Mouse (Mus musculus): ENCODE data around the gene Angptl4. TPM values are rescaled to one million over a fixed set of nuclear protein-coding genes. Genes with fewer than 3 reads are reported as not detected.
"Not testable (repeated sequence)": the region's sequence is repeated elsewhere in the genome, so short reads cannot be mapped to it uniquely, and the experiment has no call there.

The Angptl4 gene
- 1.8 TPM for polyA plus RNA-seq (2021)

DNA sequence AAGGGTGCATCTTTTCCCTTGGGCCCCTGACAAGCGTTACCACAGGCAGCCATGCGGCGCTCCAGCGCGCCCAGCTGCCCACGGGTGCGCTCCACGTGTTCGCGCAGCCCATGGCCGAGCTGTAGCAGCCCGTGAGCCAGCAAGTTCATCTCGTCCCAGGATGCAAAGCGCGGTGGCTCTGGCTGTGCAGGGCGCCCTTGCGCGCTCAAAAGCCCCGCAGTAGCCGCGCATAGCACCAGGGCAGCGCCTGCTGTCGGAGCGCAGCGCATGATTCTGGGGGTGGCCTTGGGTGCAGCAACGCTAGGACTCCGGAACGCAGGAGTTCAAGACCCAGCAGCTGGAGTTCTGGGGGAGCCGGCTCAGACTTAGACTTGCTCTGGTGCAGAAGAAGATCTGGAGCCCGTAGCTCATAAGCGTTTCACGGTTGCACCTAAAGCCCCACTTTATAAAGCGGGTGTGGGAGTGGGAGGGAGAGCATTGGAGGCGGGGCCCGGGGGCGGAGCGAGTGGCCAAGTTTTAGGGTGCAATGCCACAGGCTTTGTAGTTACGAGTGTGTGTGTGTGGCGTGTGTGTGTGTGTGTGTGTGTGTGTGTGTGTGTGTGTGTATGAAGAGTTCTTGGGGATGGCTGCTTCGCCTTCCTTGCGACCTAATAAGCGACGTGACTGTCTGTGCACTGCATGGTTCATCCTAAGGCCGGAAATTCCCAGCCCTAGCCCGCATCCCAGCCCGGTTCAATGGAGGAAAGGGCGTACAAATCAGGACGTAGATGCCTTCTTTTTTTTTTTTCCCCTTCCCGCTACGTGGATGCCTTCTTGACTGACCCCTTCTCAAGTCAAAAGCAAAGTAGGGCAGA lies at the start of gene Angptl4:
TSS of gene Angptl4 (minus strand) at position 707 of the 854 bp plus-strand sequence.
- no peak for TF ChIP-seq CTCF (IDR thresholded peaks at IDR 0.05)
- no peaks in the 10 kb centered on the region for H3K27me3 ChIP-seq
- DNase-seq (ENCODE audit: low read depth, low spot score): no peak
- in situ Hi-C loops (cut with MboI; ENCODE audit: low pct_unique_long_range_greater_than_20kb): loop anchor here (5.0 kb wide), 1 partner anchor 34 kb away; no protein-coding TSS in a partner anchor
- CTCF ChIA-PET: interaction anchor here (2.1 kb wide), 1 partner anchor 23 kb away, joined by 6 read pairs; no protein-coding TSS in a partner anchor
- no peak for ATAC-seq
- POLR2A ChIA-PET: interaction anchor here (2.1 kb wide), 1 partner anchor 22 kb away, joined by 7 read pairs; the partner anchor contains the start of gene Rab11b

DNA sequence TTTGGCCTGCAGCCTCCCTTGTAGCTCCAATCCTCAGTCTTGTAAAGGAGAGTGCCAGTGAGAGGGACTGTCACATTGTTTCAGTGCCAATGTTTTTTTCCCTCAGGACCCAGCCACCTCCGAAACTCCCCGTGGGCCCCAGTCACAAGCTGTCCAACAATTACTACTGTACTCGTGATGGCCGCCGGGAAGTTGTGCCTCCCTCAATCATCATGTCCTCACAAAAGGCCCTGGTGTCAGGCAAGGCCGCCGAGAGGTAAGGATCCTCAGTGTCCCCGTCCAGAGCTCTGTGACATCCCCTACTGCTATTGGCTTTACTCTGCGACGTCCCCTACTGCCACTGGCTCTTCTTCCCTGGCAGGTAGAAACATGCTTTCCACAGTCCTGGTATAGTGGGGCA lies 47.9 kb upstream of the Angptl4 start:
- no peak for TF ChIP-seq CTCF (IDR thresholded peaks at IDR 0.05)
- POLR2A ChIA-PET: interaction anchor here (1.2 kb wide), 1 partner anchor 13 kb away, joined by 3 read pairs; the partner anchor contains the start of gene Cd320
- H3K27me3 ChIP-seq: no peaks in the 10 kb centered on the region
- DNase-seq (ENCODE audit: low read depth, low spot score) (no peak), ATAC-seq (no peak)
- CTCF ChIA-PET: interaction anchor here (1.2 to 4.6 kb wide), 3 partner anchors 11 to 51 kb away, joined by 3 to 18 read pairs (median 4); no protein-coding TSS in a partner anchor
- in situ Hi-C loops (cut with MboI; ENCODE audit: low pct_unique_long_range_greater_than_20kb): loop anchor here (5.0 to 10.0 kb wide), 2 partner anchors 295 to 387 kb away; no protein-coding TSS in a partner anchor

DNA sequence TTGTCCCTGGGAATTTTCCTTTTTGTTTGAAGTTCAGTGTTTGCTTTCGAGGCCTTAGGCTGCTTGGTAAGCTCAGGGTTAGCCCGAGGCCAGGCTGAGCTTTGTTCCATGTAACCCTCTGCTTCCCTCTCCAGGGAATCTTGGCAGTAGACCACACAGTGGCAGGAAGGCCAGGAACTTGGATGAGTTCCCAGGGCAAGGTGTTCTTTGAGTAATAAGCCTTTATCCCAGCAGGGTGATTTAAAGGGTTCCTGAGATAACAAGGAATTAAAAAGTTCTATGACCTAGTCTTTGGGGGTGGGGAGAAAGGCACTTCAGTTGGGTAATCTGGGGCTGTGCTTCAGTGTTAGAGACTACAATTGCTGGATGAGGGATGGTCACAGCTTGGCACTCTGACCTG lies 47.3 kb upstream of the Angptl4 start:
- TF ChIP-seq CTCF (IDR thresholded peaks at IDR 0.05): peak; percentile 5
- in situ Hi-C loops (cut with MboI; ENCODE audit: low pct_unique_long_range_greater_than_20kb): loop anchor here (5.0 to 10.0 kb wide), 2 partner anchors 294 to 387 kb away; no protein-coding TSS in a partner anchor
- ChIA-PET POLR2A (no interaction called here), CTCF (interaction anchor here (1.3 to 4.6 kb wide), 2 partner anchors 12 to 50 kb away, joined by 4 to 18 read pairs; no protein-coding TSS in a partner anchor)
- ATAC-seq (peak; percentile 59), DNase-seq (ENCODE audit: low read depth, low spot score) (peak; percentile 68)
- H3K27me3 ChIP-seq: no peaks in the 10 kb centered on the region

DNA sequence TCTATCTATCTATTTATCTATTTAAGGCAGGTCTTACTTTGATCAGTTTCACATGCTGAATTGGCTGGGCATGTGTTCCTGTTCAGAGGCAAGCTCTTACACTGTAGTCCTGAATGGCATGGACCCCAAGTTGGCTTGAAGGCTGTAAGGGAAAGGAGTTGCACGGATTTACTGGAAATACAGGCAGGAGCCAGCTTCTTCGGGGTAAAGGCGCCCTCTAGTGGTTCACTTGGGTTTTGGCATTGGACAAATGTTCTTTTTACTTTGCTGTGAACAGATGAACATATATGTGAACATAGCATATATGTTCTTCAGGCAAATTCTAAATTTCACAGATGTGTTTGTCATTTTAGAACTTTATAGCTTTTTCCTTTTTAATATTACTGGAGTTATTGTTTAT lies 45.2 kb upstream of the Angptl4 start:
- ChIA-PET POLR2A (no interaction called here), CTCF (interaction anchor here (0.7 to 4.6 kb wide), 11 partner anchors 14 to 863 kb away, joined by 3 to 18 read pairs (median 4); partner anchors contain the start of genes Cd320 and Kank3)
- H3K27me3 ChIP-seq: no peaks in the 10 kb centered on the region
- in situ Hi-C loops (cut with MboI; ENCODE audit: low pct_unique_long_range_greater_than_20kb): loop anchor here (5.0 to 10.0 kb wide), 2 partner anchors 292 to 385 kb away; no protein-coding TSS in a partner anchor
- DNase-seq (ENCODE audit: low read depth, low spot score) (no peak), ATAC-seq (no peak)
- TF ChIP-seq CTCF (IDR thresholded peaks at IDR 0.05): no peak

DNA sequence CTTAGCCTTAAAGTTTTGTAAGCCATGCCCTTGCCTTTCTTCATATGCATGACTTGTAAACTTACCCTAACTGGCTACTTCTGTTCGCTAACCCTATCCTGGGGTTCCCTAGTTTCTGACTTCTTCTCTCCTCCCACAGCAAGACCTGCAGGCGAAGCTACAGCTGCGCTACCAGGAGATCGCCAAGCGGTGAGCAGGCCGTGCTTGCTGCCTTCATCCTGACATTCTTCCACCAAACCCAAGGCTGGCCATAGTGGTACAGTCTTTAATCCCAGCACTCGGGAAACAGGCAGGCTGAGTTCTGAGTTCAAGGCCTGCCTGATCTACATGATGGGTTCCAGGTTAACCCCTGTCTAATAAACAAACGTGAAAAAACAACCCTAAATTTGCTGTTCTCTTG lies 43.8 kb upstream of the Angptl4 start:
- ATAC-seq (no peak), DNase-seq (ENCODE audit: low read depth, low spot score) (no peak)
- TF ChIP-seq CTCF (IDR thresholded peaks at IDR 0.05): no peak
- ChIA-PET POLR2A (interaction anchor here (0.6 to 3.0 kb wide), 4 partner anchors 13 to 120 kb away, joined by 3 to 11 read pairs (median 5); partner anchors contain the start of gene Cd320), CTCF (interaction anchor here (1.9 kb wide), 1 partner anchor 12 kb away, joined by 6 read pairs; no protein-coding TSS in a partner anchor)
- in situ Hi-C loops (cut with MboI; ENCODE audit: low pct_unique_long_range_greater_than_20kb): loop anchor here (5.0 to 10.0 kb wide), 2 partner anchors 291 to 383 kb away; no protein-coding TSS in a partner anchor
- no peaks in the 10 kb centered on the region for H3K27me3 ChIP-seq

DNA sequence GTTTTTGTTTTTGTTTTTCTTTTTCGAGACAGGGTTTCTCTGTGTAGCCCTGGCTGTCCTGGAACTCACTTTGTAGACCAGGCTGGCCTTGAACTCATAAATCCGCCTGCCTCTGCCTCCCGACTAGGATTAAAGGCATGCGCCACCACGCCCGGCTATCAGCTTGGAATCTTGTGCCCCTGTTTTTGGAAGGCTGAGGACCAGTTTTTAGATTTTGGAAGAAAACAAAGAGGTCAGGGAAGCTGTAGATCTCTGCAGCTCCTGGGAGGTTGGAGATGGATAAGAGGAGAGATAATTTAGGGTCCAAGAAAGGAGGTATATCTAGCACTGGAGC lies 43.3 kb upstream of the Angptl4 start:
- DNase-seq (ENCODE audit: low read depth, low spot score); ATAC-seq; H3K27me3 ChIP-seq; CTCF ChIA-PET: not testable (repeated sequence)
- in situ Hi-C loops (cut with MboI; ENCODE audit: low pct_unique_long_range_greater_than_20kb): loop anchor here (5.0 to 10.0 kb wide), 2 partner anchors 290 to 383 kb away; no protein-coding TSS in a partner anchor
- POLR2A ChIA-PET: interaction anchor here (0.6 to 3.0 kb wide), 4 partner anchors 12 to 120 kb away, joined by 3 to 11 read pairs (median 5); partner anchors contain the start of gene Cd320

DNA sequence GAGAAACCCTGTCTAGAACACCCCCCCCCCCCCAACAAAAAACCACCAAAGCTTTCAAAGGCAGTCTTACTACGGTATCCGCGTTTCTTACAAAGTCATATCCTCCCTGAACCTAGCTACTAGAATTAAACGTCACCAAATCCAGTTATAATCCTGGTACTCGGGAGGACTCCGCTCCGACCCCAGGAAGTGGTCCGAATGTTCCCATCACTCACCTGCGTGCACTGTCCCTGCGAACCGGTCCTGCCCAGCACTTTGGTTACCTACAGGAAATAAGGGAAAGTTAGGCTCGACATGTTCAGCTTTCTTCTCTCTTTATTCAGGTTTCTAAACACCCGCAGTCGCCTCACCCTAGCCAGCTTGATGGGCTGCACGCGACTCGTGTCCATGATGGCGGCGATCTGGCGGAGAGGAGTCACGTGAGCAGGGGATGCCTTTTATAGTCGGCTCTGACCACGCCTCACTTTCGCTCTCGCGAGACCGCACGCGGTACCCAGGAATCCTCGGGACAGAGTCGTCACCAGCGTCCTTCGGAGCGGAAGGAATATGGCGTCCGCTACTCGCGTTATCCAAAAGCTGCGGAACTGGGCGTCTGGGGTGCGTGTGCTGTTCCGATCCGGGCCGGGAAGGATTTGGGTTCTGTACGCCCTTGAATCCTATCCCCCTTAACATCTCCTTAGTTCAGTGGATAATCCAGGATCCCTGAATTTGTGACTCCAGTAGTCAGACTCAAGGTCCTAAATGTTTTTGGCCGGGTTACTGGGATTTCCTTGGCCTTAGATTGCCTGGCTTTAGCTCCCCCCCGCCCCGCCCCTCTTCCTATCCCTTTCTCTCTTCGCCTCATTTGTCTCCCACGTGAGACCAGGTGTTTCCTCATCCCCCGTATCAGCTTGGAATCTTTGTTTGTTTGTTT lies 42.7 kb upstream of the Angptl4 start, which contains the start of the genes Rps28 and Ndufa7:
TSS of gene Rps28 (minus strand) at position 479 of the 913 bp plus-strand sequence.
TSS of gene Ndufa7 (plus strand) at position 489 of the 913 bp plus-strand sequence.
- DNase-seq (ENCODE audit: low read depth, low spot score) (peak; percentile 84), ATAC-seq (peak; percentile 76)
- TF ChIP-seq CTCF (IDR thresholded peaks at IDR 0.05): no peak
- POLR2A ChIA-PET: interaction anchor here (0.6 to 3.0 kb wide), 5 partner anchors 10 to 123 kb away, joined by 3 to 11 read pairs (median 6); partner anchors contain the start of gene Cd320
- CTCF ChIA-PET: interaction anchor here (1.0 kb wide), 1 partner anchor 11 kb away, joined by 3 read pairs; no protein-coding TSS in a partner anchor
- H3K27me3 ChIP-seq: no peaks in the 10 kb centered on the region
- in situ Hi-C loops (cut with MboI; ENCODE audit: low pct_unique_long_range_greater_than_20kb): loop anchor here (10.0 kb wide), 1 partner anchor 290 kb away; no protein-coding TSS in a partner anchor

DNA sequence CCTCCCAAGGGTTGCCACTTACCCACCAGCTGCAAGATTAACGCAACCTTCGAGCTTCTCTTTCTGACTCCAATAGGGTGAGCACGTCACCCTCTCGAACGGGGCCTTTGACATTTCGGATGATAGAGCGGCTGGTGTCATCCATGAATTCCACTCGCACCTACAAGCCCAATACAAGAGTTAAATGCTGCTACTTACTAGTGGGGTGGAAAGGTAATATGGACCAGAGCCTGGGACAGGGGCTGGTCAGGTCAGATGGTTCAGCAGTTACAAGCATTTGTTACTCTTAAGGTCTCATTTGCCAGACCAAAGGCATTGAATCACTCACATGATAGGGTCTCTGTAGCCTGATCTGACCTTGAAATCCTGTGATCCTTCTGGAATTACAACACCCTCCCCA lies 41.5 kb upstream of the Angptl4 start:
- not testable (repeated sequence) for ATAC-seq; DNase-seq (ENCODE audit: low read depth, low spot score); H3K27me3 ChIP-seq
- POLR2A ChIA-PET: interaction anchor here (3.0 kb wide), 1 partner anchor 11 kb away, joined by 11 read pairs; no protein-coding TSS in a partner anchor
- CTCF ChIA-PET: interaction anchor here (1.0 to 1.9 kb wide), 2 partner anchors 10 kb away, joined by 3 to 4 read pairs; no protein-coding TSS in a partner anchor
- in situ Hi-C loops (cut with MboI; ENCODE audit: low pct_unique_long_range_greater_than_20kb): loop anchor here (10.0 kb wide), 1 partner anchor 288 kb away; no protein-coding TSS in a partner anchor

DNA sequence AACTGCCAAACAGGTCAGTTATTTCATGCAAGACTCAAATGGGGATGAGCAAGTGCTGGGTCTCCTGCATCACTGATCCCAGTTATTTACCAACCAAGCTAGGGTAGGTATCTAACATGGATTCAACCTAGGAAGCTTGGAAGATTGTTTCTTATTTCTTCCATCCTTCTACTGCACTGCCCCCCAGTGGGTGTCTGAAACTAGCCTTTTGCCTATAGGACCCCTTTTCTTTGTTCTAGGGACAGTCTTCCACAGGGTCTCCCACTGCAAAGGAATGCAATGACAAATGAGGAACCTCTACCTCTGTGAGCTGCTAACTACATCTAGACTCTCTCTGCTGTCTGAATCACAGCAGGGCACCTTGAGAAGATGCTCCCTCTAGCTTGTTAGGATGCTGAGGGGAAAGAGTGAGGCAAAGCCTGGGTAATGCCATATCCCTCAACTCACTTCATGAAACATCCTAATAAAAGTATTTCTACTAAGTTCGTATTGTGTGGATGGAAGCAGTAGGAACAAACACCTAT lies 40.9 kb upstream of the Angptl4 start:
- ATAC-seq: no peak
- ChIA-PET CTCF (interaction anchor here (1.9 kb wide), 1 partner anchor 9 kb away, joined by 4 read pairs; no protein-coding TSS in a partner anchor), POLR2A (interaction anchor here (0.5 kb wide), 1 partner anchor 1040 kb away, joined by 3 read pairs; no protein-coding TSS in a partner anchor)
- in situ Hi-C loops (cut with MboI; ENCODE audit: low pct_unique_long_range_greater_than_20kb): loop anchor here (10.0 kb wide), 1 partner anchor 288 kb away; no protein-coding TSS in a partner anchor
- no peak for DNase-seq (ENCODE audit: low read depth, low spot score)
- H3K27me3 ChIP-seq: no peaks in the 10 kb centered on the region
- TF ChIP-seq CTCF (IDR thresholded peaks at IDR 0.05): no peak
